Mouse (Mus musculus): ENCODE results near the gene Olfr495.

- no peak for TF ChIP-seq CTCF (IDR thresholded peaks at IDR 0.05; ENCODE audit: insufficient read depth, low read depth, low read length)
- no peak for TF ChIP-seq POLR2A (IDR thresholded peaks at IDR 0.05; ENCODE audit: insufficient read depth, low read depth, low read length)
Observed at GRCm38 (mm10) chr7:108420121-108420520, 27.2 kb downstream of the Olfr495 start, which contains the start of gene Olfr497.
